Mouse (Mus musculus): ENCODE results near the gene Cstad.

- TF ChIP-seq CTCF (IDR thresholded peaks at IDR 0.05; ENCODE audit: control insufficient read depth, insufficient read depth, low read length) (no peak), POLR2A (IDR thresholded peaks at IDR 0.05; ENCODE audit: borderline replicate concordance, control insufficient read depth, low read depth, low read length) (no peak)
Observed at GRCm38 (mm10) chr2:30606621-30607052, 11.8 kb downstream of the Cstad start.

All from bone marrow, adult 2 months (tissue).